Mouse (Mus musculus) small intestine, adult 2 months (tissue): ENCODE data around the gene Tbxas1.

ENCODE experiments used
- CTCF ChIP-seq: fragments of 200-500 bp; IDR thresholded peaks from 2 replicates; pipeline ENCODE4 v1.5.1; 2012; ENCODE audit warnings: low read depth, mild to moderate bottlenecking, control low read depth, inconsistent platforms, low read length, moderate library complexity, mixed read lengths; ENCODE audit not compliant: insufficient replicate concordance, insufficient read length; ENCODE audit errors: extremely low read depth
- POLR2A ChIP-seq: fragments of 200-500 bp; IDR thresholded peaks from 2 replicates; pipeline ENCODE4 v1.6.1; 2012; ENCODE audit warnings: low read depth, mild to moderate bottlenecking, control low read depth, inconsistent platforms, low read length, moderate library complexity

DNA sequence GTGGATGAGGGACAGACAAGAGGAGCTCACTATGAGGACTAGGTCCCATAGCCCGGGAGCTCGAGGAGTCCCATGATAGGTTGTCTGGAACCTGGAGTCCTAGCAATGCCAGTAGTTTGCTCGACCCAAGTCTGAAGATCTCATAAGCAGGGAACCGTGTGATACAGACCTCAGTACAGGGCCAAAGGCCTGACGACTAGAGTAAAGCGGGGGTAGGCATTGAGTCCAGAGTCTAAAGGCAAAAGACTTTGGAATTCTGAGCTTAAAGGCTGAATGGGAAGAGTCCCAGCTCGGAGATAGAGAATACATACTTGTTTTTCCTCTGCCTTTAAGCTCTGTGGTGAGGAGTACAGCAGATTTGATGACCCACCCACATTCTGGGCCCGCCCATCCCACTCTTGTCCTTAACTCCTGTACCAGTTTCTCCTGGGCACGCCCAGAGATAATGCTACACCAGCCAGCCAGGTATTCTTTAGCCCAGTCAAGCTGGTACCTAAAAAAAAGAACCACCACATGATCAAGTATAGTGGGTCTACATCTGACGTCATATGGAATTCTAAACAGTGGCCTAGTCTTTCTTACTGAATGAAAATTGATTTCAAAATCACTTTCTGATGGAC lies 27.7 kb downstream of the Tbxas1 start:
- TF ChIP-seq POLR2A (no peak), CTCF (no peak)
